Mouse (Mus musculus) CH12.LX (cell line): Measurements from ENCODE around the gene Pias1. TPM values are rescaled to one million over a fixed set of nuclear protein-coding genes. Genes with fewer than 3 reads are reported as not detected.

Source experiments
- DNase-seq: peaks from one replicate; pipeline ENCODE4 v3.0.0-alpha.2; 2013; ENCODE audit errors: extremely low read depth
- H3K27ac ChIP-seq: 2 replicates; pipeline ENCODE4 v1.5.1; 2012; ENCODE audit warnings: low read depth, mild to moderate bottlenecking, control low read depth, moderate library complexity; ENCODE audit not compliant: insufficient read depth
- H3K27me3 ChIP-seq: replicated peaks from 2 replicates; pipeline ENCODE3; 2012; ENCODE audit warnings: inconsistent platforms
- H3K36me3 ChIP-seq, 2 experiments: replicated peaks in 1 of 2; 2 replicates each; pipeline versions ENCODE3 to v1.6.1; 2012; ENCODE audit warnings: inconsistent platforms in 1 of 2, low read length in 1 of 2, mild to moderate bottlenecking in 1 of 2, mixed read lengths in 1 of 2, moderate library complexity in 1 of 2; ENCODE audit not compliant: control insufficient read depth in 1 of 2, insufficient read depth in 1 of 2
- H3K4me1 ChIP-seq, 2 experiments: 2 replicates each; pipeline ENCODE4 v1.6.1; 2012; ENCODE audit warnings: inconsistent platforms in 1 of 2, moderate library complexity in 1 of 2; ENCODE audit not compliant: insufficient read depth in 2 of 2, control insufficient read depth in 1 of 2
- H3K4me2 ChIP-seq: 2 replicates; pipeline ENCODE4 v1.6.1; 2012; ENCODE audit warnings: low read depth, mild to moderate bottlenecking, control low read depth; ENCODE audit not compliant: poor library complexity, insufficient read depth, severe bottlenecking
- H3K4me3 ChIP-seq, 3 experiments: fragments of 150-350 bp in 1 of 3; sonication (generic) in 1 of 3; replicated peaks in 1 of 3; 2 replicates each; pipeline versions ENCODE3 to v1.5.1; 2011 to 2012; ENCODE audit warnings: low read depth in 2 of 3, low read length in 2 of 3, mild to moderate bottlenecking in 2 of 3, moderate library complexity in 2 of 3, control low read depth in 1 of 3, improper control_type of control experiment in 1 of 3, inconsistent platforms in 1 of 3, mixed read lengths in 1 of 3; ENCODE audit not compliant: poor library complexity in 1 of 3
- H3K79me2 ChIP-seq: replicated peaks from 2 replicates; pipeline ENCODE4 v1.6.1; 2012; ENCODE audit warnings: mild to moderate bottlenecking, moderate library complexity; ENCODE audit not compliant: control insufficient read depth, poor library complexity, insufficient read depth, severe bottlenecking; ENCODE audit errors: extremely low read depth
- H3K9ac ChIP-seq: 2 replicates; pipeline ENCODE4 v1.6.1; 2012; ENCODE audit warnings: low read depth, mild to moderate bottlenecking, control low read depth, moderate library complexity; ENCODE audit not compliant: insufficient read depth
- H3K9me3 ChIP-seq: replicated peaks from 2 replicates; pipeline ENCODE3; 2012; ENCODE audit warnings: low read length, inconsistent platforms, mixed read lengths
- CHD2 ChIP-seq: IDR thresholded peaks from 2 replicates; pipeline ENCODE4 v1.6.1; 2011; ENCODE audit warnings: low read length, improper control_type of control experiment
- E2F4 ChIP-seq: IDR thresholded peaks from 2 replicates; pipeline ENCODE4 v1.6.1; 2011; ENCODE audit warnings: low read depth, low read length, improper control_type of control experiment; ENCODE audit not compliant: insufficient replicate concordance
- HCFC1 ChIP-seq: IDR thresholded peaks from 2 replicates; pipeline ENCODE4 v1.6.1; 2012; ENCODE audit warnings: low read depth, mild to moderate bottlenecking, inconsistent platforms, low read length, improper control_type of control experiment
- IRF4 ChIP-seq: IDR thresholded peaks from 2 replicates; pipeline ENCODE4 v1.6.1; 2014; ENCODE audit warnings: low read depth, mild to moderate bottlenecking, inconsistent platforms, low read length, improper control_type of control experiment
- JUND ChIP-seq: conservative IDR thresholded peaks from 2 replicates; pipeline ENCODE4 v1.6.1; 2011; ENCODE audit warnings: low read depth, low read length, improper control_type of control experiment
- MAFK ChIP-seq: IDR thresholded peaks from 2 replicates; pipeline ENCODE4 v1.6.1; 2011; ENCODE audit warnings: low read length, improper control_type of control experiment; ENCODE audit not compliant: insufficient replicate concordance
- POLR2AphosphoS2 ChIP-seq: IDR thresholded peaks from 2 replicates; pipeline ENCODE4 v1.6.1; 2011; ENCODE audit warnings: low read depth, low read length, improper control_type of control experiment
- RCOR1 ChIP-seq: conservative IDR thresholded peaks from 2 replicates; pipeline ENCODE4 v1.6.1; 2012; ENCODE audit warnings: low read depth, mild to moderate bottlenecking, inconsistent platforms, low read length, improper control_type of control experiment
- TCF12 ChIP-seq: IDR thresholded peaks from 2 replicates; pipeline ENCODE4 v1.6.1; 2014; ENCODE audit warnings: low read depth, mild to moderate bottlenecking, inconsistent platforms, low read length, improper control_type of control experiment
- USF1 ChIP-seq: IDR thresholded peaks from 2 replicates; pipeline ENCODE4 v1.6.1; 2014; ENCODE audit warnings: low read depth, mild to moderate bottlenecking, inconsistent platforms, low read length, improper control_type of control experiment
- USF2 ChIP-seq: conservative IDR thresholded peaks from 2 replicates; pipeline ENCODE4 v1.6.1; 2011; ENCODE audit warnings: low read depth, low read length, improper control_type of control experiment
- ZKSCAN1 ChIP-seq: IDR thresholded peaks from 2 replicates; pipeline ENCODE4 v1.6.1; 2012; ENCODE audit warnings: low read depth, inconsistent platforms, low read length, improper control_type of control experiment, borderline replicate concordance
- ZMIZ1 ChIP-seq: IDR thresholded peaks from 2 replicates; pipeline ENCODE4 v1.6.1; 2012; ENCODE audit warnings: low read depth, mild to moderate bottlenecking, inconsistent platforms, low read length, improper control_type of control experiment
- ZNF384 ChIP-seq: IDR thresholded peaks from 2 replicates; pipeline ENCODE4 v1.6.1; 2012; ENCODE audit warnings: low read depth, low read length, improper control_type of control experiment, inconsistent platforms
- dilution Hi-C: fragments of 300-500 bp; cut with MboI; formaldehyde crosslinking; loops from 2 replicates; pipeline ENCODE4 v1.14.3; 2020; ENCODE audit warnings: low sequenced_read_pairs; ENCODE audit not compliant: extremely low pct_unique_long_range_greater_than_20kb, extremely low pct_ligation_motif_present
- in situ Hi-C: fragments of 300-500 bp; cut with MboI; formaldehyde crosslinking; loops from 3 replicates; pipeline ENCODE4 v1.14.3; 2019; ENCODE audit warnings: low sequenced_read_pairs, low pct_ligation_motif_present, low pct_unique_long_range_greater_than_20kb, mixed read lengths
- polyA plus RNA-seq: library from polyadenylated mRNA; unstranded; fragments of >175 nt; gene quantifications from 2 replicates; pipeline ENCODE4 v1.2.1, GENCODE M21; 2012; ENCODE audit warnings: low read depth; ENCODE audit not compliant: insufficient read length
- total RNA-seq, 2 experiments: library from RNA; depleted of rRNA; stranded (reverse); fragments of 300-350 nt in 1 of 2; fragments of >200 nt in 1 of 2; gene quantifications; 2 replicates each; pipeline ENCODE4 v1.2.3; 2012 to 2014

Gene Pias1
- total and polyA plus RNA-seq, 3 experiments = 8.0 to 22.7 (median 11.9) TPM

- DNase-seq = no peak
- H3K36me3 ChIP-seq = peaks cover 4 to 24% of the 10 kb centered on the region in 2 experiments
- TF ChIP-seq POLR2AphosphoS2 = no peak
- no peak for TF ChIP-seq TCF12
- no peak for TF ChIP-seq ZMIZ1
- TF ChIP-seq CHD2 = no peak
- no peak for TF ChIP-seq ZNF384
- no peak for TF ChIP-seq USF2
- TF ChIP-seq MAFK = no peak
- TF ChIP-seq HCFC1 = no peak
- no peak overlapping the region for H3K9ac ChIP-seq
- H3K27ac ChIP-seq = no peak overlapping the region
- in situ Hi-C loops (no loop called here), dilution Hi-C loops (no loop called here)
- H3K4me1 ChIP-seq = peaks cover 6 to 25% of the 10 kb centered on the region in 2 experiments; a peak in 3 of 4 replicates
- H3K4me2 ChIP-seq = no peak overlapping the region
- H3K9me3 ChIP-seq = no peaks in the 10 kb centered on the region
- no peak overlapping the region for H3K4me3 ChIP-seq
- H3K27me3 ChIP-seq = no peaks in the 10 kb centered on the region
- peaks cover 35% of the 10 kb centered on the region for H3K79me2 ChIP-seq
These were observed 35.0 kb downstream of the Pias1 start for GRCm38 (mm10) chr9:62952713-62953112.

- no peaks in the 10 kb centered on the region for H3K27me3 ChIP-seq
- TF ChIP-seq USF1 = no peak
- TF ChIP-seq E2F4 = no peak
- no peak for TF ChIP-seq CHD2
- no peak for TF ChIP-seq JUND
- no peak for TF ChIP-seq ZKSCAN1
- TF ChIP-seq TCF12 = no peak
- no peak for TF ChIP-seq IRF4
- dilution Hi-C loops (no loop called here), in situ Hi-C loops (no loop called here)
- peaks cover 3 to 38% of the 10 kb centered on the region in 2 experiments for H3K36me3 ChIP-seq
- no peak overlapping the region for H3K4me2 ChIP-seq
- H3K9ac ChIP-seq = no peak overlapping the region
- DNase-seq = no peak
- H3K9me3 ChIP-seq = peaks cover 5% of the 10 kb centered on the region
- peaks cover 27% of the 10 kb centered on the region for H3K79me2 ChIP-seq
- no peak overlapping the region for H3K27ac ChIP-seq
- H3K4me1 ChIP-seq = peaks cover 0 to 24% of the 10 kb centered on the region in 2 experiments; a peak in 3 of 4 replicates
- H3K4me3 ChIP-seq = no peak overlapping the region
These were observed 42.4 kb downstream of the Pias1 start for GRCm38 (mm10) chr9:62945346-62945745.

GRCm38 (mm10) chr9:62944063-62944462 is 43.7 kb downstream of the Pias1 start:
- H3K4me1 ChIP-seq = peaks cover 0 to 31% of the 10 kb centered on the region in 2 experiments; a peak in 3 of 4 replicates
- DNase-seq = no peak
- H3K4me2 ChIP-seq = no peak overlapping the region
- peaks cover 3 to 40% of the 10 kb centered on the region in 2 experiments for H3K36me3 ChIP-seq
- no peaks in the 10 kb centered on the region for H3K27me3 ChIP-seq
- dilution Hi-C loops (no loop called here), in situ Hi-C loops (no loop called here)
- no peak overlapping the region for H3K4me3 ChIP-seq
- H3K9ac ChIP-seq = no peak overlapping the region
- no peak overlapping the region for H3K27ac ChIP-seq
- H3K9me3 ChIP-seq = peaks cover 7% of the 10 kb centered on the region
- TF ChIP-seq ZNF384 (no peak), RCOR1 (no peak)
- peaks cover 29% of the 10 kb centered on the region for H3K79me2 ChIP-seq
